Mouse (Mus musculus): ENCODE data around the gene Cyp2c54. TPM values are rescaled to one million over a fixed set of nuclear protein-coding genes. Genes with fewer than 3 reads are reported as not detected.

The Cyp2c54 gene
- polyA plus RNA-seq (2014; fragmentation: Illumina TruSeq; extraction: RNeasy Lipid Tissue Mini Kit (QIAGEN cat#74804); ENCODE audit: low read depth, low replicate concordance), result not detected

GRCm38 (mm10) chr19:40073701-40074100 lies at the start of gene Cyp2c54:
Cyp2c54 (minus strand) TSS chr19:40073827.

GRCm38 (mm10) chr19:40089421-40089820 lies 15.8 kb upstream of the Cyp2c54 start, which contains the start of gene Cyp2c50:
Cyp2c50 (plus strand) TSS chr19:40089688.

GRCm38 (mm10) chr19:39992140-39992539 lies 81.5 kb downstream of the Cyp2c54 start, which contains the start of gene Cyp2c37:
Cyp2c37 (plus strand) TSS chr19:39992424.

Other genes starting within 250 kb of the Cyp2c54 start
- gene Cyp2c69, start 187.0 kb downstream of the Cyp2c54 start, polyA plus RNA-seq (2014; fragmentation: Illumina TruSeq; extraction: RNeasy Lipid Tissue Mini Kit (QIAGEN cat#74804); ENCODE audit: low read depth, low replicate concordance), result not detected
- gene Cyp2c37, start 81.4 kb downstream of the Cyp2c54 start, polyA plus RNA-seq (2014; fragmentation: Illumina TruSeq; extraction: RNeasy Lipid Tissue Mini Kit (QIAGEN cat#74804); ENCODE audit: low read depth, low replicate concordance), result not detected
- not detected for gene Cyp2c50, start 15.9 kb upstream of the Cyp2c54 start, polyA plus RNA-seq (2014; fragmentation: Illumina TruSeq; extraction: RNeasy Lipid Tissue Mini Kit (QIAGEN cat#74804); ENCODE audit: low read depth, low replicate concordance)
- 1.7 TPM for gene Cyp2c70, start 113.5 kb upstream of the Cyp2c54 start, polyA plus RNA-seq (2014; fragmentation: Illumina TruSeq; extraction: RNeasy Lipid Tissue Mini Kit (QIAGEN cat#74804); ENCODE audit: low read depth, low replicate concordance)
- 1.6 TPM for gene Pdlim1, start 198.0 kb upstream of the Cyp2c54 start, polyA plus RNA-seq (2014; fragmentation: Illumina TruSeq; extraction: RNeasy Lipid Tissue Mini Kit (QIAGEN cat#74804); ENCODE audit: low read depth, low replicate concordance)